Comparison of ENCODE assay signal across 23 mouse cellular contexts in genomic region chr2:59951127-59951526, GRCm38 (mm10).
DNase-seq lines count a peak whose midpoint lies in the region; ATAC-seq lines count a peak whose summit lies in the region.
"Had no signal": no experiment of that assay in that cellular context is flagged by ENCODE, and none has a peak within 500 bp of the region (broad histone marks: within the 10 kb centered on the region; RNA-seq: fewer than 3 reads in every experiment).

No protein-coding gene starts in this region.

- no peak for DNase-seq in cerebellum, postnatal 4 days (ENCODE audit: low spot score in 2 of 2)
- peak; percentile 29 for DNase-seq in heart, adult 11 months
- DNase-seq in cerebellum, adult 9-11 months = peak; percentile 23
- DNase-seq in cerebellum, postnatal 25 days = peak; percentile 18 to 28
- no peak for DNase-seq in thymus, adult 18-20 months
- DNase-seq in lung, adult 18-20 months = no peak
- DNase-seq: adrenal gland, adult 8-10 months; adrenal gland, postnatal 25 days; embryo, embryonic 11 days; gastrocnemius, postnatal 25 days; heart, adult 2 months had no signal

- no peaks in the 10 kb centered on the region for H3K9me3 ChIP-seq in heart, embryonic 12.5 days (replicated peaks)
- H3K9me3 ChIP-seq: embryonic facial prominence, embryonic 10.5 days; embryonic facial prominence, embryonic 13.5 days; forebrain, embryonic 12.5 days; forebrain, embryonic 15.5 days; heart, embryonic 10.5 days; hindbrain, embryonic 12.5 days; hindbrain, embryonic 15.5 days had no signal

- no peak overlapping the region for H3K27ac ChIP-seq in heart, embryonic 12.5 days (ENCODE audit: poor library complexity, severe bottlenecking)
- H3K27ac ChIP-seq: embryonic facial prominence, embryonic 10.5 days; embryonic facial prominence, embryonic 13.5 days; forebrain, embryonic 12.5 days; forebrain, embryonic 15.5 days; heart, adult 2 months; hindbrain, embryonic 12.5 days; hindbrain, embryonic 15.5 days had no signal

- no peak overlapping the region for H3K4me3 ChIP-seq in heart, embryonic 12.5 days
- H3K4me3 ChIP-seq: embryonic facial prominence, embryonic 10.5 days; embryonic facial prominence, embryonic 13.5 days; erythroblast, embryonic 14.5 days; forebrain, embryonic 12.5 days; forebrain, embryonic 15.5 days; heart, adult 2 months; heart, embryonic 10.5 days; hindbrain, embryonic 12.5 days; hindbrain, embryonic 15.5 days had no signal

- no peak overlapping the region for H3K4me2 ChIP-seq in heart, embryonic 12.5 days
- H3K4me2 ChIP-seq: embryonic facial prominence, embryonic 13.5 days; forebrain, embryonic 12.5 days; forebrain, embryonic 15.5 days; hindbrain, embryonic 12.5 days; hindbrain, embryonic 15.5 days had no signal

- ATAC-seq in cerebellum, adult (ENCODE audit: insufficient number of reproducible peaks, low FRiP score, low TSS enrichment) = peak; percentile 56
- ATAC-seq in heart, embryonic 12.5 days (ENCODE audit: insufficient number of reproducible peaks, low FRiP score) = no peak
- ATAC-seq: activated CD4-positive, CD25-positive, alpha-beta regulatory T cell, adult 4 months; forebrain, embryonic 15.5 days; intestine, postnatal 0 days had no signal

- H3K27me3 ChIP-seq in heart, embryonic 12.5 days (replicated peaks) = no peaks in the 10 kb centered on the region
- H3K27me3 ChIP-seq: embryonic facial prominence, embryonic 13.5 days; forebrain, embryonic 12.5 days; forebrain, embryonic 15.5 days; hindbrain, embryonic 12.5 days; hindbrain, embryonic 15.5 days had no signal

- peaks cover 18% of the 10 kb centered on the region for H3K4me1 ChIP-seq in heart, embryonic 12.5 days (replicated peaks)
- H3K4me1 ChIP-seq: embryonic facial prominence, embryonic 10.5 days; embryonic facial prominence, embryonic 13.5 days; forebrain, embryonic 12.5 days; forebrain, embryonic 15.5 days; hindbrain, embryonic 12.5 days; hindbrain, embryonic 15.5 days had no signal

- no peak overlapping the region for H3K9ac ChIP-seq in heart, embryonic 12.5 days
- H3K9ac ChIP-seq: embryonic facial prominence, embryonic 13.5 days; forebrain, embryonic 12.5 days; forebrain, embryonic 15.5 days; hindbrain, embryonic 12.5 days; hindbrain, embryonic 15.5 days had no signal

- peaks cover 26% of the 10 kb centered on the region for H3K36me3 ChIP-seq in heart, embryonic 12.5 days

- 73% methylated on average over 4 of the region's 4 CpGs for WGBS in heart, embryonic 12.5 days

Comparison
In these comparisons a context has a peak if more than half of its experiments do, and no peak if none do; other contexts are left out.
1. DNase-seq: peak in heart, adult 11 months (single experiment), cerebellum, adult 9-11 months (single experiment) and cerebellum, postnatal 25 days (2 of 2); none in cerebellum, postnatal 4 days (0 of 2), thymus, adult 18-20 months (0 of 2) and lung, adult 18-20 months (0 of 2).